Mouse (Mus musculus) kidney, adult 2 months (tissue): ENCODE data around the gene Pde4d. TPM values are rescaled to one million over a fixed set of nuclear protein-coding genes. Genes with fewer than 3 reads are reported as not detected.

ENCODE experiments used
- DNase-seq: peaks from one replicate; pipeline ENCODE4 v3.0.0; 2021
- H3K27ac ChIP-seq: fragments of 200-500 bp; 2 replicates; pipeline ENCODE4 v1.5.1; 2012; ENCODE audit warnings: low read depth, low read length, control low read depth, inconsistent platforms; ENCODE audit not compliant: insufficient read depth
- H3K27me3 ChIP-seq: fragments of 200-500 bp; replicated peaks from 2 replicates; pipeline ENCODE4 v1.6.1; 2012; ENCODE audit warnings: mild to moderate bottlenecking, moderate library complexity, low read length, inconsistent platforms; ENCODE audit not compliant: control insufficient read depth, insufficient read depth
- H3K36me3 ChIP-seq: fragments of 200-500 bp; 2 replicates; pipeline ENCODE4 v1.6.1; 2012; ENCODE audit warnings: mild to moderate bottlenecking, moderate library complexity, low read length, inconsistent platforms; ENCODE audit not compliant: control insufficient read depth, insufficient read depth
- H3K4me1 ChIP-seq: fragments of 200-500 bp; 2 replicates; pipeline ENCODE4 v1.6.1; 2011; ENCODE audit warnings: low read length; ENCODE audit not compliant: control insufficient read depth, insufficient read depth
- H3K4me3 ChIP-seq: fragments of 200-500 bp; 2 replicates; pipeline ENCODE4 v1.5.1; 2011; ENCODE audit warnings: mild to moderate bottlenecking, low read depth, low read length, control low read depth; ENCODE audit not compliant: insufficient read depth
- CTCF ChIP-seq: fragments of 200-500 bp; conservative IDR thresholded peaks from 2 replicates; pipeline ENCODE4 v1.5.1; 2011; ENCODE audit warnings: low read depth, mild to moderate bottlenecking, control low read depth, low read length, moderate library complexity, mixed read lengths; ENCODE audit not compliant: insufficient read depth, insufficient read length
- POLR2A ChIP-seq: fragments of 200-500 bp; IDR thresholded peaks from one replicate; pipeline ENCODE4 v1.6.1; 2011; ENCODE audit warnings: low read depth, low read length, control low read depth
- WGBS: fragments of 180-500 bp; shearing (Covaris S2); methylation state at CpG from one replicate; pipeline ENCODE4 v1.1.7; 2018; 5-methylcytosine and 5-hydroxymethylcytosine counted together
- polyA plus RNA-seq: library from polyadenylated mRNA; depleted of rRNA; stranded (reverse); fragments of >200 nt; gene quantifications from 2 replicates; pipeline ENCODE4 v1.2.3, GENCODE M21; 2012

Gene Pde4d
- polyA plus RNA-seq, 1 experiment, result 18.3 TPM

GRCm38 (mm10) chr13:109823307-109824031 is 1373.7 kb downstream of the Pde4d start:
- H3K27ac ChIP-seq, result peak overlapping the region; percentile 11; the same call in 1 of the 2 replicates
- no peaks in the 10 kb centered on the region for H3K36me3 ChIP-seq
- no peak for TF ChIP-seq POLR2A
- no peak for TF ChIP-seq CTCF
- no peak overlapping the region for H3K4me3 ChIP-seq
- WGBS, result 29% methylated on average over 11 of the region's 11 CpGs
- peak; percentile 59 for DNase-seq
- peaks cover 20% of the 10 kb centered on the region for H3K4me1 ChIP-seq
- no peaks in the 10 kb centered on the region for H3K27me3 ChIP-seq

- no peaks in the 10 kb centered on the region for H3K27me3 ChIP-seq
- H3K4me1 ChIP-seq, result peaks cover 18% of the 10 kb centered on the region
- H3K4me3 ChIP-seq, result no peak overlapping the region
- peak; percentile 69 for DNase-seq
- TF ChIP-seq CTCF (no peak), POLR2A (no peak)
- H3K27ac ChIP-seq, result no peak overlapping the region
- no peaks in the 10 kb centered on the region for H3K36me3 ChIP-seq
- WGBS, result 73% methylated on average over 6 of the region's 6 CpGs
These were observed 1376.1 kb downstream of the Pde4d start for GRCm38 (mm10) chr13:109825891-109826290.

GRCm38 (mm10) chr13:109827341-109827740 is 1377.6 kb downstream of the Pde4d start:
- TF ChIP-seq POLR2A, result no peak
- no peak for TF ChIP-seq CTCF
- Histone ChIP-seq H3K27ac (no peak overlapping the region), H3K36me3 (no peaks in the 10 kb centered on the region), H3K4me1 (peaks cover 8% of the 10 kb centered on the region), H3K4me3 (no peak overlapping the region), H3K27me3 (no peaks in the 10 kb centered on the region)
- DNase-seq, result no peak
- WGBS, result 84% methylated on average over 6 of the region's 6 CpGs

GRCm38 (mm10) chr13:109827909-109828308 is 1378.2 kb downstream of the Pde4d start:
- H3K27ac ChIP-seq, result no peak overlapping the region
- H3K4me1 ChIP-seq, result peaks cover 8% of the 10 kb centered on the region
- 85% methylated on average over 3 of the region's 3 CpGs for WGBS
- DNase-seq, result no peak
- TF ChIP-seq CTCF, result no peak
- no peak for TF ChIP-seq POLR2A
- H3K27me3 ChIP-seq, result no peaks in the 10 kb centered on the region
- no peak overlapping the region for H3K4me3 ChIP-seq
- H3K36me3 ChIP-seq, result no peaks in the 10 kb centered on the region

GRCm38 (mm10) chr13:109829444-109829843 is 1379.7 kb downstream of the Pde4d start:
- no peak for DNase-seq
- no peak overlapping the region for H3K27ac ChIP-seq
- H3K4me3 ChIP-seq, result no peak overlapping the region
- H3K27me3 ChIP-seq, result no peaks in the 10 kb centered on the region
- H3K36me3 ChIP-seq, result no peaks in the 10 kb centered on the region
- TF ChIP-seq CTCF (no peak), POLR2A (no peak)
- WGBS, result 80% methylated on average over 3 of the region's 3 CpGs
- H3K4me1 ChIP-seq, result no peaks in the 10 kb centered on the region; the same call in 1 of the 2 replicates

GRCm38 (mm10) chr13:109834935-109835334 is 1385.2 kb downstream of the Pde4d start:
- Histone ChIP-seq H3K36me3 (no peaks in the 10 kb centered on the region), H3K27ac (no peak overlapping the region), H3K4me1 (0 out of 2 replicates have a peak, but pooled peaks cover 2% of the 10 kb centered on the region), H3K4me3 (no peak overlapping the region), H3K27me3 (no peaks in the 10 kb centered on the region)
- no peak for DNase-seq
- no peak for TF ChIP-seq POLR2A
- no peak for TF ChIP-seq CTCF
- WGBS, result 97% methylated on average over 3 of the region's 3 CpGs

- Histone ChIP-seq H3K36me3 (no peaks in the 10 kb centered on the region), H3K27me3 (no peaks in the 10 kb centered on the region), H3K4me3 (no peak overlapping the region), H3K4me1 (0 out of 2 replicates have a peak, but pooled peaks cover 2% of the 10 kb centered on the region), H3K27ac (no peak overlapping the region)
- TF ChIP-seq POLR2A, result no peak
- TF ChIP-seq CTCF, result no peak
- peak; percentile 38 for DNase-seq
- WGBS, result 35% methylated on average over 11 of the region's 11 CpGs
These were observed 1387.7 kb downstream of the Pde4d start for GRCm38 (mm10) chr13:109837453-109837852.
